Mouse (Mus musculus) bone marrow macrophage, adult 2 months (primary cell): ENCODE results near the gene Aven.

Experiments used
- CTCF ChIP-seq: IDR thresholded peaks from 2 replicates; pipeline ENCODE4 v1.5.1; 2012; ENCODE audit warnings: low read depth, mild to moderate bottlenecking, low read length, moderate library complexity
- POLR2A ChIP-seq: IDR thresholded peaks from 2 replicates; pipeline ENCODE4 v1.6.1; 2012; ENCODE audit warnings: mild to moderate bottlenecking, low read depth, low read length, borderline replicate concordance

DNA sequence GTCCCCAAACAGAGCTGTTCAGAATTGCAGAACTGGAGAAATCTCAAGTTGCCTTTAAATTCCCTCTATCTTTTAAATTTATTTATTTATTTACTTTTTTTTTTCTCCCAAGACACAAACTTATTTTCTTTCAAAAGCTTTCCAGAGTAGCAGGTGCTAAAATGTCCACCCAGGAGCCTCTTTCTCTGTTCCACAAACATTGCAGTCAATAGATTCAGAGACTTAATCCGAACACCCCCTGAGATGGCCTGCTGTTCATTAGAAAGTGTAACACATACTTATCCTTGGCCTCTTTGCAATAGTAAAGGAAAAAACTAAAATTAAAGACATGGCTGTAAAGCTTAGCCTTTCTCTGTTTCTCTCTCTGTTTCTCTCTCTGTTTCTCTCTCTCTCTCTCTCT is 184.5 kb downstream of the Aven start:
- no peak for TF ChIP-seq POLR2A
- TF ChIP-seq CTCF = no peak
